Mouse (Mus musculus): ENCODE data around the gene Vps53.
"Not testable (repeated sequence)": the region's sequence is repeated elsewhere in the genome, so short reads cannot be mapped to it uniquely, and the experiment has no call there.

The Vps53 gene

DNA sequence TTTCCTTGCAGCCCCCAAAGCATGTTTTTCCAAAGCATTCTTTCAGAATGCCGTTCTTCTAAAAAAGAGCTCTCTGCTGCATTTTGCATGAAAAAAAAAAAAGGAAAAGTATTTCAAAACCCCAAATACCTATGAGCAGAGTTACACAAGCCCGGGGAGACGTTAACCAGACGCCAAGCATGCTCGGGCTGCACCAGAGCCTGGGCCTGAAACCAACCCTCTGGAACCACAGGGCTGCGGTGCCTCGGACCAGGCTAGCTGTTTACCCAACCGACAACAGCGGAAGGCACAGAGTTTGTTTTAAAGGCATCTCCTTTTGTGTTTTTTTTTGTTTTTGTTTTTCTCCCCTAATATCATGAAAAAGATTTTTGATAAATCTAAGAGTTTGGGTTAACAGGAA is 158.5 kb downstream of the Vps53 start:
- DNase-seq (ENCODE audit: low spot score in 2 of 2), result no peak

DNA sequence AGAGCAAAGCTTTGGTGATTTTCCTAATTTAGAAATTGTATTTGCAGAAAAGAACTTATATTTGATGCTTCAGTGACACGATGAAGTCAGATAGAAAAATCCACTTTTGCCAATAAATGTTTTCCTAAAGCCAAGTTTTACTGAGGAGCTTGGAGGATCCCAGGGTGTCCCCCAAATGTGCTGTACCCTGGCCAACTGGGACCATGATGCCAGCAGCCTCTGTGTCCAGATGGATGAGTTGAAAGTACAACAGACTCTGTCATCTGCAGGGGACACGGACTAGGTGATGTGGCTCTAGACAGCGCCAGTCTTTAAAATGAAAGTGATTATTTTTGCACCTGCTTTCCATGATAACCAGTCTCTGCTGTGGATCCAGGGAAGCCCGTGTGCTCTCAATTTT is 159.6 kb downstream of the Vps53 start:
- DNase-seq (ENCODE audit: low spot score in 2 of 2), result no peak

DNA sequence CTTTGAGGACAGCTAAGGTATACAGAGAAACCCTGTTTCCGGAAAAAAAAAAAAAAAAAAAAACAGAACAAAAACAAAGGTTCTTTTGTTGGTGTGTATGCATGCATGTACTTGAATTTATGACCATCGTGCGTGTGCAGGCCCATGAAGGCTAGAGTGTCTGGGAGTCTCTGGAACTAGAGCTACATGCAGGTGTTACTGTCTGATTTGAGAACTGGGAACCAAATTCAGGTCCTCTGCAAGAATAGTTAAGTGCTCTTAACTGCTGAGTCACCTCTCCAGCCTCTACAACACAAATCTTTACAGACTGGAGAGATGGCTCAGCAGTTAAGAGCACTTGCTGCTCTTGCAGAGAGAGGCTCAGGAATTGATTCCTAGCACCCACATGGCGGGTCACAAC is 163.6 kb downstream of the Vps53 start:
- no peak for DNase-seq (ENCODE audit: low spot score in 2 of 2)

DNA sequence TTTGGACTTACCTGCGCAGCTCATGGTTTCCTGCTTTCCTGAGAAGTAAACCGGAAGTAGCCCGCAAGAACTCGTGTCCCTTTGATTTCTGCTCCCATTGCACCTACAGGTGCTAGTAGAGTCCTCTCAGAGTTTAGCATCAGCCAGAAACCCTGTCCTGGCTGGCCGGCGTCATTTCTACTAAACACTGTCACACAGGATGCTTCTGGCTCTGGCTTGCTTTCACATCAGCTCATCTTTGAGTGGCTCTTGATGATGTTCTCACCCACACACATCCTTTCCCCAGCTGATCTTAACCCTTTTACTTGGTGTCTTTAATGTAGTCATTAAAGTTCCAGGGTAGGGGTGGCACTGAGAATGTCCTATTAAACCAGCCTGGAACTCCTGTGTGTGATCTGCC is 164.2 kb downstream of the Vps53 start:
- no peak for DNase-seq (ENCODE audit: low spot score in 2 of 2)

DNA sequence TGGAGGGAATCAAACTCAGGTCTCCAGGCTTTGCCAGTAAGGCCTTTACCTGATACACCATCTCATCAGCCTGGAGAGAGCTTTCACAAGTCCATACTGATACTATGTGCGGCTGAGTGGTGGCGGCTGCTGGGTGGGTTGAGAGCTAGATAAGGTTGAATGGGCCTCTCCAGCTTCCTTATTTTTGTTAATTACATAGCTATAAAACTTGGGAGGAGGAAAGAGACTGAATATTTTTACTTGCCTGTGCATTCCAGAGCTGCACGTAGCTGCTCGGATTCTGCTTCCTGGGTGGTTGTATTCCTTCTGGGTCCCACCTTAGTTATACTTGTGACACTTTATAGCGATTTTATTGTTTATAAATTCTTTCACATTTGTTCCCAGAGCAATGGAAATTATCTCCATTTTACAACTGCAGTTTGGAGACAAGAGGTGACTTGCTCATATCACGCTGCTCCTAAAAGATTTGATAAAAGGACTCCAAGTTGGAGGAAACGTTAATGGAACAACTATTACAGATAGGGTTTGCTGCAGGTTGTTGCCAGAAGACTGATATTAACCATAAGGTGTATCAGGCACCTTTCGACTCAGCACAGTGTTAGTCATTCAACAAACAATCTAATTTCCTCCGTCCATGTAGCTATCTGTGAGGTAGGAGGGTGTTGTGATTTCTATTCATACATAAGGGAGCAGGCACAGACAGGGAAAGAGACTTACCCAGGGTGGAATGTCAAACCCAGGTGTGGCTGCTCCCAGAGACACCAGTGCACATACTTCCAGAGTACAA is 168.4 kb downstream of the Vps53 start:
- no peak for DNase-seq (ENCODE audit: low spot score in 2 of 2)

DNA sequence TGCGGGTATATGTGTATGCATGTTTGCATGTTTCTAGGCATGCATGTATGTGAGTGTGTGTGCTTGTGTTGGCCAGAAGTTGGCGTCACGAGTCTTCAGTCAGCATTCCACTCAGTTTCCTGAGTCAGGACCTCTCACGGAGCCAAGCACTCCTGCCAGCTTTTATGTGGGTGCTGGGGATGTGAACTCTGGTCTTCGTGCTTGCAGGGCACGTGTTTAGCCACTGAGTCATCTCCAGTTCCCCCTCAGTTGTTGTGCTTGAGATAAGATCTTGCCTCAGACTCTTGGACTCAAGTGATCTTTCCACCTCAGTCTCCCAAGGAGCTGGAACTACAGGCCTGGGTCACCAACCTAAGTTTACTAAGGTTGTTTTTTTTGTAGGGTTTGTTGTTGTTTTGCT is 170.3 kb downstream of the Vps53 start:
- no peak for DNase-seq (ENCODE audit: low spot score in 2 of 2)

DNA sequence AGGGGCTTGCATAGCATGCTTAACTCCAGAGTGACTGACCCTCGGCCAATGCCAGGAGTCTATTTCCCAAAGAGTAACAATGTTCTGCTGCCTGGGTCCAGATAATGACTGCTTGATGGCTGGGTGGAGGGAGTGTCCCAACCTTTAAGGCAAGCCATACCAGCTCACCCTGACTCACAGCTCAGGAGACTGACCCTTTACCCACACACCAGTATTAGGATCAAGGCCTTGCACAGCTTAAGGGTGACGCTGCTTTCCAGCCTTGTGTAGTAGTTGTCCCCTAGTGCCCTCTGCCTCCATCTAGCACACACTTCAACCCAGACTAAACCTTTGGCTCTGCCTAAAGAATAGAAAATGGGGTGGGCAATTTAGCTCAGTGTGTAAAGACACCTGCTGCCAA is 171.3 kb downstream of the Vps53 start:
- DNase-seq (ENCODE audit: low spot score in 2 of 2), result no peak

DNA sequence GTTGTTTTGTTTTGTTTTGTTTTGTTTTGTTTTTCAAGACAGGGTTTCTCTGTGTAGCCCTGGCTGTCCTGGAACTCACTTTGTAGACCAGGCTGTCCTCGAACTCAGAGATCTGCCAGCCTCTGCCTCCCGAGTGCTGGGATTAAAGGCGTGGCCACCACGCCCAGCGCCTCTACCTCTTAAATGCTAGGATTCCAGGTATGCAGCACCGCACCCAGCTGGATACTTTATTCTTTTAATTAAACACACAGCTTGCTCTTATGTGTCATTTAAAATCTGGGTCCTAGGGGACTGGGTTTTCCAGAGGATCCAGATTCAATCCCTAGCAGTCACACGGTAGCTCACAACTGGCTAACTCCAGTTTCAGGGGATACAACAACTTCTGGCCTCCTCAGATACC is 175.2 kb downstream of the Vps53 start:
- not testable (repeated sequence) for DNase-seq (ENCODE audit: low spot score in 2 of 2)

DNA sequence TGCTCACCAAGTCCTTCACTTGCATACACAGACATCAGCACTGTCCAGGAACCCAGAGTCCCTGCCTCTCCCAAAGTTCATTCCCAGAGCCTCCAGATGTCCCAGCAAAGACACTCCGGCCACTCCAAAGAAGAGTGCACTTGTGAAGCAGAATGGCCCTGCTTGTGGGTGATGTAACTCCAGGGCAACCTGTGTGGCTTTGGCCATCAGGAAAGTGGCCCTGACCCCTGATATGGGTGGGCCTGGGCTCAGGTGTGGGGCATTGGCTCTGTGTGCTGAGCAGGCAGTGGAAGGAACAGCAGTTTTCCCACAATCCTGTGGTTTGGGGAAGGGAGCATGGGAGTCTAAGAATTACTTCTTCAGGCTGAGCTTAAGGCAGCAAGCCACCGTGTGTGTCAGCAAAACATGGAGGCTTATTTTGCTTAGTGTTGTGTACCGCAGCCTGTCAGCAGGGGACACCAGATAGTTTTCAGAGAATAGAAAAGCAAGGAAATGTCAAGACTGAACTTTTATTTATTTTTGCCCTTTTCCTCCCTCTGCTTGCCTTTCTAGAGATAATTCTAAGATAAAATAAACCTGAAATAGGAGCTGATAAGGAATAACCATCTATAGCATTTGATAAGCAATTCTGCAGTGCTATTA is 178.1 kb downstream of the Vps53 start:
- no peak for DNase-seq (ENCODE audit: low spot score in 2 of 2)

DNA sequence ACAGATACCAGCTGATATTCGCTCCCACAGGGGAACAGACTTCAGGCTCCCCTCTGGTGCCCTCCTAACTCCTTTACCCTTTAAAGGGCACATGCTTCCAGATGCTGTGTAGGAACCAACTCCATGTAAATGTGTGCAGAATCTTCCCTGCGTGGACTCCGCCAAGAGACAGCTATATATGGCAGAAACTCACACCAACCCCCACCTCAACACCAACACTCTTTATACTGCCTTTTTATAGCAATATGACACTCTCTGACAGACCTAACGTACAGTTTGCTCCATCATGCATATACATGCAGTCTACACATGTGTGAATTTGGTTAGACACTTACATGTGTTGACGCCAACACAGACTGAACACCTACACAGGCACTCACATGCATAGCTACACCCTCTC is 178.7 kb downstream of the Vps53 start:
- no peak for DNase-seq (ENCODE audit: low spot score in 2 of 2)

DNA sequence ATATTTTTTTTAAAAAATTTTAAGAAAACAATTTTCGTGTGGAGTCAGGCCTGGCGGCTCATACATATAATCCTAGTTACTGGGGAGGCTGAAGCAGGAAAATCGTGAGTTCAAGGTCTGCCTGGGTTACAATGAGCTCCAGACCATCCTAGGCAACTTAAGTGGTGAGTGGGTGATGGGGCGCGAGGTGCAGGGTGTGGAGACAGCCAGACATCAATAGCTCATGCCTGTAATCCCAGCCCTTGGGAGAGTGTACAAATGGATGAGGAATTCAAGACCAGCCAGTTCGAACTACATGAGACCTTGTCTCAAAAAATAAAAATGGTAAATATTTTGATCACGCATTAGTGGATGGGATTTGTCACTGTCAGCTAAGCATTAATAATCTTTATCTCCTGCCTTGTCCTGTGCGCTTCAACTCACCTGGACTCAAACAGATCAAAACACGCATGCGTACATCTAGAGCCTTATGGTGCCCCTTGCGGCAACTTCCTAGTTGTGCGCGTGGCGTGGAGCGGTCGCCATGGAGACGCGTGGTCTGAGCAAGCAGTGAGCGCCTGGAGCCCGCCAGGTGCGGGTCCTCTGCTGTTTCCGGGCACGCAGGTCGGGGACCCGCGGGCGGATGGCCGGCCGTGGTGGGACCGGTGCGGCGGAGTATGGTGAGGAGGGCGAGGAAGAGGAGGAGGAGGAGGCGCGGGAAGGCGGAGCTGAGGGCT is 179.8 kb downstream of the Vps53 start, which contains the start of gene 1700016K19Rik:
Gene 1700016K19Rik, plus strand, starts transcription at position 473 of the 716 bp plus-strand sequence.
- peak; percentile 58 to 76 for DNase-seq (ENCODE audit: low spot score in 2 of 2)

All from cerebellum, postnatal 4 days (tissue).